Mouse (Mus musculus): ENCODE measurements around the gene Angptl2. TPM values are rescaled to one million over a fixed set of nuclear protein-coding genes. Genes with fewer than 3 reads are reported as not detected.

Angptl2 gene
- polyA plus RNA-seq, 1 experiment from 2014 or later = 36.9 TPM

- Histone ChIP-seq H3K27ac (no peak overlapping the region), H3K4me2 (ENCODE audit: low read length) (no peak overlapping the region), H3K4me3 (replicated peaks; ENCODE audit: low read depth, low read length) (no peak overlapping the region), H3K9me3 (replicated peaks; ENCODE audit: low read length) (no peaks in the 10 kb centered on the region), H3K36me3 (ENCODE audit: insufficient read depth, low read length) (peaks cover 3% of the 10 kb centered on the region; the same call in 1 of the 2 replicates), H3K4me1 (replicated peaks; ENCODE audit: insufficient read depth, low read length) (no peaks in the 10 kb centered on the region), H3K27me3 (ENCODE audit: insufficient read depth, low read length) (no peaks in the 10 kb centered on the region), H3K9ac (ENCODE audit: low read depth, low read length) (no peak overlapping the region)
- 60% methylated on average over 6 of the region's 6 CpGs for WGBS
- no peak for ATAC-seq (replicated peaks; ENCODE audit: low FRiP score, low read depth)
- TF ChIP-seq CTCF (IDR thresholded peaks at IDR 0.05; ENCODE audit: low read depth) = no peak
- DNase-seq (ENCODE audit: low spot score) = no peak
Measured at GRCm38 (mm10) chr2:33268384-33269131, 52.7 kb downstream of the Angptl2 start.

GRCm38 (mm10) chr2:33269132-33269493 lies 53.2 kb downstream of the Angptl2 start:
- H3K4me2 ChIP-seq (ENCODE audit: low read length) = no peak overlapping the region
- ATAC-seq (replicated peaks; ENCODE audit: low FRiP score, low read depth) (no peak), DNase-seq (ENCODE audit: low spot score) (no peak)
- H3K9ac ChIP-seq (ENCODE audit: low read depth, low read length) = no peak overlapping the region
- H3K4me3 ChIP-seq (replicated peaks; ENCODE audit: low read depth, low read length) = no peak overlapping the region
- no peaks in the 10 kb centered on the region for H3K9me3 ChIP-seq (replicated peaks; ENCODE audit: low read length)
- WGBS = 78% methylated on average over 2 of the region's 2 CpGs
- H3K27ac ChIP-seq = no peak overlapping the region
- H3K27me3 ChIP-seq (ENCODE audit: insufficient read depth, low read length) = no peaks in the 10 kb centered on the region
- no peaks in the 10 kb centered on the region for H3K4me1 ChIP-seq (replicated peaks; ENCODE audit: insufficient read depth, low read length)
- peaks cover 3% of the 10 kb centered on the region; the same call in 1 of the 2 replicates for H3K36me3 ChIP-seq (ENCODE audit: insufficient read depth, low read length)
- TF ChIP-seq CTCF (IDR thresholded peaks at IDR 0.05; ENCODE audit: low read depth) = no peak

GRCm38 (mm10) chr2:33270569-33270968 lies 54.7 kb downstream of the Angptl2 start:
- Histone ChIP-seq H3K9me3 (replicated peaks; ENCODE audit: low read length) (no peaks in the 10 kb centered on the region), H3K27me3 (ENCODE audit: insufficient read depth, low read length) (no peaks in the 10 kb centered on the region), H3K36me3 (ENCODE audit: insufficient read depth, low read length) (peaks cover 3% of the 10 kb centered on the region; the same call in 1 of the 2 replicates), H3K27ac (no peak overlapping the region), H3K4me1 (replicated peaks; ENCODE audit: insufficient read depth, low read length) (no peaks in the 10 kb centered on the region), H3K9ac (ENCODE audit: low read depth, low read length) (no peak overlapping the region), H3K4me2 (ENCODE audit: low read length) (no peak overlapping the region), H3K4me3 (replicated peaks; ENCODE audit: low read depth, low read length) (no peak overlapping the region)
- DNase-seq (ENCODE audit: low spot score) (no peak), ATAC-seq (replicated peaks; ENCODE audit: low FRiP score, low read depth) (no peak)
- 79% methylated on average over 2 of the region's 2 CpGs for WGBS
- no peak for TF ChIP-seq CTCF (IDR thresholded peaks at IDR 0.05; ENCODE audit: low read depth)

- Histone ChIP-seq H3K4me2 (ENCODE audit: low read length) (no peak overlapping the region), H3K9me3 (replicated peaks; ENCODE audit: low read length) (no peaks in the 10 kb centered on the region), H3K36me3 (ENCODE audit: insufficient read depth, low read length) (peaks cover 3% of the 10 kb centered on the region; the same call in 1 of the 2 replicates), H3K4me1 (replicated peaks; ENCODE audit: insufficient read depth, low read length) (no peaks in the 10 kb centered on the region), H3K27ac (no peak overlapping the region), H3K4me3 (replicated peaks; ENCODE audit: low read depth, low read length) (no peak overlapping the region), H3K27me3 (ENCODE audit: insufficient read depth, low read length) (no peaks in the 10 kb centered on the region), H3K9ac (ENCODE audit: low read depth, low read length) (no peak overlapping the region)
- DNase-seq (ENCODE audit: low spot score) = no peak
- TF ChIP-seq CTCF (IDR thresholded peaks at IDR 0.05; ENCODE audit: low read depth) = no peak
- no peak for ATAC-seq (replicated peaks; ENCODE audit: low FRiP score, low read depth)
- WGBS = 55% methylated on average over 1 of the region's 1 CpGs
Measured at GRCm38 (mm10) chr2:33271511-33271910, 55.6 kb downstream of the Angptl2 start.

GRCm38 (mm10) chr2:33272665-33273439 lies 57.0 kb downstream of the Angptl2 start:
- H3K9me3 ChIP-seq (replicated peaks; ENCODE audit: low read length) = no peaks in the 10 kb centered on the region
- ATAC-seq (replicated peaks; ENCODE audit: low FRiP score, low read depth) (no peak), DNase-seq (ENCODE audit: low spot score) (peak; percentile 24)
- H3K4me2 ChIP-seq (ENCODE audit: low read length) = no peak overlapping the region
- no peaks in the 10 kb centered on the region for H3K27me3 ChIP-seq (ENCODE audit: insufficient read depth, low read length)
- no peaks in the 10 kb centered on the region for H3K4me1 ChIP-seq (replicated peaks; ENCODE audit: insufficient read depth, low read length)
- no peak overlapping the region for H3K9ac ChIP-seq (ENCODE audit: low read depth, low read length)
- H3K27ac ChIP-seq = no peak overlapping the region
- no peak for TF ChIP-seq CTCF (IDR thresholded peaks at IDR 0.05; ENCODE audit: low read depth)
- 53% methylated on average over 4 of the region's 4 CpGs for WGBS
- no peak overlapping the region for H3K4me3 ChIP-seq (replicated peaks; ENCODE audit: low read depth, low read length)
- H3K36me3 ChIP-seq (ENCODE audit: insufficient read depth, low read length) = peaks cover 3% of the 10 kb centered on the region; the same call in 1 of the 2 replicates

GRCm38 (mm10) chr2:33274719-33275490 lies 59.0 kb downstream of the Angptl2 start:
- Histone ChIP-seq H3K9me3 (replicated peaks; ENCODE audit: low read length) (no peaks in the 10 kb centered on the region), H3K27ac (no peak overlapping the region), H3K4me3 (replicated peaks; ENCODE audit: low read depth, low read length) (no peak overlapping the region), H3K36me3 (ENCODE audit: insufficient read depth, low read length) (peaks cover 3% of the 10 kb centered on the region; the same call in 1 of the 2 replicates), H3K4me2 (ENCODE audit: low read length) (no peak overlapping the region), H3K4me1 (replicated peaks; ENCODE audit: insufficient read depth, low read length) (no peaks in the 10 kb centered on the region), H3K27me3 (ENCODE audit: insufficient read depth, low read length) (no peaks in the 10 kb centered on the region), H3K9ac (ENCODE audit: low read depth, low read length) (no peak overlapping the region)
- no peak for TF ChIP-seq CTCF (IDR thresholded peaks at IDR 0.05; ENCODE audit: low read depth)
- DNase-seq (ENCODE audit: low spot score) (no peak), ATAC-seq (replicated peaks; ENCODE audit: low FRiP score, low read depth) (no peak)
- 83% methylated on average over 12 of the region's 12 CpGs for WGBS
